Mouse (Mus musculus) retina, embryonic 14.5 days (tissue): ENCODE measurements at regions not wholly inside any gene's neighbourhood (a gene's known extent, or its start where the extent isn't known, plus 50 kb on each side); places are given as distances from the start of the nearest gene placed in this dataset.

ENCODE experiments used
- DNase-seq: peaks from one replicate; pipeline ENCODE4 v3.0.0-alpha.2; 2015; ENCODE audit warnings: low spot score

- no peak for DNase-seq
Measured at GRCm38 (mm10) chr5:75880088-75880684, 98.1 kb downstream of the Kdr start.

GRCm38 (mm10) chr5:75878361-75878760 lies 99.9 kb downstream of the Kdr start:
- no peak for DNase-seq

GRCm38 (mm10) chr5:75877609-75877971 lies 100.7 kb downstream of the Kdr start:
- no peak for DNase-seq

- DNase-seq, result peak; percentile 26
Measured at GRCm38 (mm10) chr5:75876871-75877608, 101.2 kb downstream of the Kdr start.

- peak; percentile 92 for DNase-seq
Measured at GRCm38 (mm10) chr5:75871120-75871519, 107.1 kb downstream of the Kdr start.

GRCm38 (mm10) chr5:75870666-75871065 lies 107.6 kb downstream of the Kdr start:
- DNase-seq, result no peak

GRCm38 (mm10) chr5:75869535-75869934 lies 108.7 kb downstream of the Kdr start:
- DNase-seq, result no peak

- DNase-seq, result no peak
Measured at GRCm38 (mm10) chr5:75865096-75865495, 113.2 kb downstream of the Kdr start.

- DNase-seq, result no peak
Measured at GRCm38 (mm10) chr5:75863358-75863757, 114.9 kb downstream of the Kdr start.

GRCm38 (mm10) chr5:75862630-75862991 lies 115.6 kb downstream of the Kdr start:
- peak; percentile 91 for DNase-seq

GRCm38 (mm10) chr5:75861916-75862629 lies 116.2 kb downstream of the Kdr start:
- no peak for DNase-seq

GRCm38 (mm10) chr5:75859316-75859836 lies 118.9 kb downstream of the Kdr start:
- DNase-seq, result no peak

- DNase-seq, result no peak
Measured at GRCm38 (mm10) chr5:75850855-75851254, 127.4 kb downstream of the Kdr start.

- DNase-seq, result no peak
Measured at GRCm38 (mm10) chr5:75847966-75848365, 130.3 kb downstream of the Kdr start.

GRCm38 (mm10) chr5:75847341-75847740 lies 130.9 kb downstream of the Kdr start:
- DNase-seq, result no peak

- no peak for DNase-seq
Measured at GRCm38 (mm10) chr5:75846016-75846415, 132.2 kb downstream of the Kdr start.

- DNase-seq, result no peak
Measured at GRCm38 (mm10) chr5:75843807-75844206, 134.5 kb downstream of the Kdr start.

- no peak for DNase-seq
Measured at GRCm38 (mm10) chr5:75840421-75840820, 137.8 kb downstream of the Kdr start.

- no peak for DNase-seq
Measured at GRCm38 (mm10) chr5:75835556-75835961, 142.7 kb downstream of the Kdr start.

GRCm38 (mm10) chr5:75834766-75835555 lies 143.3 kb downstream of the Kdr start:
- DNase-seq, result no peak

GRCm38 (mm10) chr5:75832341-75832740 lies 145.9 kb downstream of the Kdr start:
- no peak for DNase-seq
